Comparison of ENCODE assay signal across 21 mouse cellular contexts in genomic region chrX:109954533-109954932, GRCm38 (mm10).
A peak's percentile ranks its signal among the peaks of the same experiment; 100 is the strongest.
DNase-seq lines count a peak whose midpoint lies in the region; ATAC-seq and TF ChIP-seq lines count a peak whose summit lies in the region.
"Had no signal": no experiment of that assay in that cellular context is flagged by ENCODE, and none has a peak within 500 bp of the region (broad histone marks: within the 10 kb centered on the region; RNA-seq: fewer than 3 reads in every experiment).

No protein-coding gene starts in this region.

- intact Hi-C loops in gastrocnemius, postnatal 14 days (cut with DNase I; ENCODE audit: low total_unique reads) = no loop called here

- TF ChIP-seq POLR2A in MEL (IDR thresholded peaks at IDR 0.05; ENCODE audit: control insufficient read depth in 1 of 2, insufficient read depth in 1 of 2, low read depth in 1 of 2, low read length in 2 of 2, poor library complexity in 1 of 2) = no peak

- 65% methylated on average over 1 of the region's 1 CpGs for WGBS in forebrain, embryonic 15.5 days

- no peaks in the 10 kb centered on the region for H3K27me3 ChIP-seq in MEL (ENCODE audit: control insufficient read depth in 1 of 2, insufficient read depth in 2 of 2, low read length in 2 of 2)
- H3K27me3 ChIP-seq in forebrain, embryonic 15.5 days = no peaks in the 10 kb centered on the region
- H3K27me3 ChIP-seq: CH12.LX, Patski had no signal

- DNase-seq in MEL (ENCODE audit: low read depth, low spot score) (peak; percentile 80), MEL-GATA-1-ER (ENCODE audit: extremely low read depth, low read depth) (peak; percentile 6)
- DNase-seq in gastrocnemius, postnatal 14 days = no peak
- DNase-seq: adrenal gland, adult 2 months; adrenal gland, adult 8-10 months; adrenal gland, postnatal 10 days; adrenal gland, postnatal 14 days; adrenal gland, postnatal 25 days; adrenal gland, postnatal 36 days; B cell, adult 2 months; cerebellum, adult 11 months; cerebellum, adult 11-12 months; cerebellum, adult 18-20 months; cerebellum, adult 2 months; cerebellum, adult 8-10 months had no signal

- peaks cover 0 to 4% of the 10 kb centered on the region in 2 experiments; a peak in 1 of 4 replicates for H3K36me3 ChIP-seq in MEL (ENCODE audit: control insufficient read depth in 1 of 2, insufficient read depth in 2 of 2, low read length in 2 of 2)
- no peaks in the 10 kb centered on the region for H3K36me3 ChIP-seq in forebrain, embryonic 15.5 days
- H3K36me3 ChIP-seq: G1E had no signal

- TF ChIP-seq RAD21 in MEL (IDR thresholded peaks at IDR 0.05; ENCODE audit: low read depth, low read length) = no peak

- no peak overlapping the region for H3K4me2 ChIP-seq in forebrain, embryonic 15.5 days (replicated peaks)

- H3K9ac ChIP-seq in MEL (ENCODE audit: control insufficient read depth, low read depth, low read length, poor library complexity, severe bottlenecking) = no peak overlapping the region
- no peak overlapping the region for H3K9ac ChIP-seq in forebrain, embryonic 15.5 days (replicated peaks)

- no peaks in the 10 kb centered on the region for H3K4me1 ChIP-seq in MEL (ENCODE audit: control insufficient read depth in 1 of 2, insufficient read depth in 2 of 2, low read length in 2 of 2)
- no peaks in the 10 kb centered on the region for H3K4me1 ChIP-seq in forebrain, embryonic 15.5 days

- no peak for ATAC-seq in forebrain, embryonic 15.5 days (replicated peaks)
- ATAC-seq: activated CD4-positive, CD25-positive, alpha-beta regulatory T cell, adult 4 months; CD4-positive, CD25-positive, alpha-beta regulatory T cell, adult 4 months; Patski had no signal

- no peak overlapping the region for H3K27ac ChIP-seq in MEL (ENCODE audit: control insufficient read depth, low read depth, low read length)
- no peak overlapping the region for H3K27ac ChIP-seq in forebrain, embryonic 15.5 days (replicated peaks)

- H3K9me3 ChIP-seq in MEL (replicated peaks; ENCODE audit: insufficient read depth, low read length) = no peaks in the 10 kb centered on the region
- no peaks in the 10 kb centered on the region for H3K9me3 ChIP-seq in forebrain, embryonic 15.5 days
- H3K9me3 ChIP-seq: G1E had no signal

- TF ChIP-seq EP300 in MEL (IDR thresholded peaks at IDR 0.05; ENCODE audit: low read depth in 1 of 2, low read length in 2 of 2) = peak; percentile 89 to 95

- no peak overlapping the region for H3K4me3 ChIP-seq in MEL (ENCODE audit: control insufficient read depth in 1 of 2, insufficient read depth in 1 of 2, low read depth in 2 of 2, low read length in 2 of 2)
- no peak overlapping the region for H3K4me3 ChIP-seq in forebrain, embryonic 15.5 days

- H3K79me2 ChIP-seq in MEL (ENCODE audit: control insufficient read depth, insufficient read depth, low read length, poor library complexity) = no peaks in the 10 kb centered on the region

- no peak for TF ChIP-seq CTCF in MEL (IDR thresholded peaks at IDR 0.05 in 2 of 3, conservative IDR thresholded peaks at IDR 0.05 in 1 of 3; ENCODE audit: control insufficient read depth in 1 of 3, insufficient read depth in 1 of 3, low read depth in 2 of 3, low read length in 3 of 3, poor library complexity in 1 of 3, severe bottlenecking in 1 of 3)

TF ChIP-seq in MEL, 35 proteins besides CTCF, POLR2A, EP300 and RAD21:
- TF ChIP-seq MAFK (IDR thresholded peaks at IDR 0.05; ENCODE audit: borderline replicate concordance, low read depth, low read length) (no peak), UBTF (IDR thresholded peaks at IDR 0.05; ENCODE audit: borderline replicate concordance, insufficient read depth, low read depth, low read length) (no peak), BHLHE40 (IDR thresholded peaks at IDR 0.05; ENCODE audit: borderline replicate concordance, low read depth, low read length) (peak; percentile 72; the same call in 1 of the 2 replicates), MAZ (IDR thresholded peaks at IDR 0.05; ENCODE audit: low read depth, low read length) (no peak), MEF2A (IDR thresholded peaks at IDR 0.05; ENCODE audit: extremely low read depth, insufficient replicate concordance, low read depth, low read length, poor library complexity, severe bottlenecking) (no peak), MAX (IDR thresholded peaks at IDR 0.05; ENCODE audit: low read length) (0 out of 2 replicates have a peak, but pooled peaks have one; percentile 27), ZKSCAN1 (IDR thresholded peaks at IDR 0.05; ENCODE audit: low read depth, low read length) (no peak), MYB (IDR thresholded peaks at IDR 0.05; ENCODE audit: low read depth, low read length) (no peak), E2F4 (IDR thresholded peaks at IDR 0.05; ENCODE audit: borderline replicate concordance, low read depth, low read length) (no peak), ZMIZ1 (IDR thresholded peaks at IDR 0.05; ENCODE audit: low read depth, low read length) (no peak), USF1 (IDR thresholded peaks at IDR 0.05; ENCODE audit: low read depth, low read length) (peak; percentile 78), ZC3H11A (IDR thresholded peaks at IDR 0.05; ENCODE audit: low read depth, low read length) (no peak), JUND (IDR thresholded peaks at IDR 0.05; ENCODE audit: low read depth, low read length) (no peak), SMC3 (IDR thresholded peaks at IDR 0.05; ENCODE audit: low read depth, low read length) (no peak), TAL1 (IDR thresholded peaks at IDR 0.05; ENCODE audit: low read length) (peak; percentile 77), MYC (IDR thresholded peaks at IDR 0.05; ENCODE audit: low read depth, low read length) (peak; percentile 62; the same call in 1 of the 2 replicates), CHD2 (IDR thresholded peaks at IDR 0.05; ENCODE audit: low read length) (no peak), NELFE (IDR thresholded peaks at IDR 0.05; ENCODE audit: low read depth, low read length) (no peak), GATA1 (IDR thresholded peaks at IDR 0.05; ENCODE audit: low read depth, low read length) (peak; percentile 94), ETS1 (IDR thresholded peaks at IDR 0.05; ENCODE audit: low read depth, low read length) (peak; percentile 71), ELF1 (IDR thresholded peaks at IDR 0.05; ENCODE audit: low read depth, low read length) (no peak), TCF12 (IDR thresholded peaks at IDR 0.05; ENCODE audit: low read depth, low read length) (peak; percentile 93), KAT2A (conservative IDR thresholded peaks at IDR 0.05; ENCODE audit: low read depth, low read length) (no peak), POLR2AphosphoS5 (IDR thresholded peaks at IDR 0.05; ENCODE audit: borderline replicate concordance, low read depth, low read length) (no peak), NRF1 (IDR thresholded peaks at IDR 0.05; ENCODE audit: insufficient read depth, low read depth, low read length, poor library complexity, severe bottlenecking) (no peak), GABPA (IDR thresholded peaks at IDR 0.05; ENCODE audit: low read depth, low read length) (no peak), SIN3A (IDR thresholded peaks at IDR 0.05; ENCODE audit: low read length) (no peak), CHD1 (IDR thresholded peaks at IDR 0.05; ENCODE audit: low read depth, low read length) (no peak), POLR2AphosphoS2 (IDR thresholded peaks at IDR 0.05; ENCODE audit: low read length) (no peak), USF2 (IDR thresholded peaks at IDR 0.05; ENCODE audit: borderline replicate concordance in 1 of 2, insufficient read depth in 1 of 2, low read depth in 1 of 2, low read length in 2 of 2) (no peak), MXI1 (IDR thresholded peaks at IDR 0.05; ENCODE audit: low read depth, low read length) (no peak), HCFC1 (IDR thresholded peaks at IDR 0.05; ENCODE audit: low read depth, low read length) (no peak), ZNF384 (IDR thresholded peaks at IDR 0.05; ENCODE audit: low read depth, low read length) (no peak), TBP (IDR thresholded peaks at IDR 0.05; ENCODE audit: low read depth, low read length) (no peak), RCOR1 (IDR thresholded peaks at IDR 0.05; ENCODE audit: low read depth, low read length) (peak; percentile 90)
